Mouse (Mus musculus) cerebellum, adult 18-20 months (tissue): ENCODE measurements around the gene Stn1.
"Not testable (repeated sequence)": the region's sequence is repeated elsewhere in the genome, so short reads cannot be mapped to it uniquely, and the experiment has no call there.

Source experiments
- DNase-seq, 2 experiments: peaks; one replicate each; pipeline ENCODE4 v3.0.0; 2021

Stn1 gene

GRCm38 (mm10) chr19:47537300-47537792 lies at the start of gene Stn1:
Gene Stn1 (minus strand): TSS chr19:47537507.
- peak in 1 of 2 experiments; percentile 14 for DNase-seq

- DNase-seq = no peak
Observed at GRCm38 (mm10) chr19:47587009-47587408, 49.7 kb upstream of the Stn1 start.

GRCm38 (mm10) chr19:47585772-47586171 lies 48.5 kb upstream of the Stn1 start:
- DNase-seq = no peak

GRCm38 (mm10) chr19:47579788-47580631 lies 42.7 kb upstream of the Stn1 start:
- DNase-seq = peak; percentile 27 to 62

GRCm38 (mm10) chr19:47579225-47579787 lies 42.0 kb upstream of the Stn1 start, which contains the start of gene Slk:
Gene Slk (plus strand): TSS chr19:47579678.
- peak; percentile 78 to 95 for DNase-seq

GRCm38 (mm10) chr19:47578581-47579224 lies 41.4 kb upstream of the Stn1 start:
- DNase-seq = peak in 1 of 2 experiments; percentile 11

- no peak for DNase-seq
Observed at GRCm38 (mm10) chr19:47573718-47574117, 36.4 kb upstream of the Stn1 start.

GRCm38 (mm10) chr19:47571981-47572380 lies 34.7 kb upstream of the Stn1 start:
- not testable (repeated sequence) for DNase-seq

- DNase-seq = no peak
Observed at GRCm38 (mm10) chr19:47570042-47570441, 32.7 kb upstream of the Stn1 start.

GRCm38 (mm10) chr19:47565994-47566393 lies 28.7 kb upstream of the Stn1 start:
- DNase-seq = no peak

GRCm38 (mm10) chr19:47565031-47565654 lies 27.8 kb upstream of the Stn1 start:
- no peak for DNase-seq

GRCm38 (mm10) chr19:47563715-47564114 lies 26.4 kb upstream of the Stn1 start:
- DNase-seq = no peak

GRCm38 (mm10) chr19:47561996-47562441 lies 24.7 kb upstream of the Stn1 start:
- no peak for DNase-seq

- no peak for DNase-seq
Observed at GRCm38 (mm10) chr19:47560544-47561161, 23.3 kb upstream of the Stn1 start.

GRCm38 (mm10) chr19:47559751-47560512 lies 22.6 kb upstream of the Stn1 start:
- no peak for DNase-seq

GRCm38 (mm10) chr19:47559145-47559544 lies 21.8 kb upstream of the Stn1 start:
- DNase-seq = no peak

GRCm38 (mm10) chr19:47549584-47549983 lies 12.3 kb upstream of the Stn1 start:
- no peak for DNase-seq

- DNase-seq = no peak
Observed at GRCm38 (mm10) chr19:47549174-47549573, 11.9 kb upstream of the Stn1 start.

GRCm38 (mm10) chr19:47548432-47549076 lies 11.2 kb upstream of the Stn1 start:
- no peak for DNase-seq

GRCm38 (mm10) chr19:47545528-47545927 lies 8.2 kb upstream of the Stn1 start:
- DNase-seq = no peak

GRCm38 (mm10) chr19:47545055-47545454 lies 7.7 kb upstream of the Stn1 start:
- DNase-seq = no peak
